Mouse (Mus musculus): ENCODE measurements around the gene Tsc22d3. TPM values are rescaled to one million over a fixed set of nuclear protein-coding genes. Genes with fewer than 3 reads are reported as not detected.
A peak's percentile ranks its signal among the peaks of the same experiment; 100 is the strongest.
"Not testable (repeated sequence)": the region's sequence is repeated elsewhere in the genome, so short reads cannot be mapped to it uniquely, and the experiment has no call there.

Tsc22d3 gene
- total RNA-seq, 2 experiments from 2014 or later: 256 to 263 TPM

DNA sequence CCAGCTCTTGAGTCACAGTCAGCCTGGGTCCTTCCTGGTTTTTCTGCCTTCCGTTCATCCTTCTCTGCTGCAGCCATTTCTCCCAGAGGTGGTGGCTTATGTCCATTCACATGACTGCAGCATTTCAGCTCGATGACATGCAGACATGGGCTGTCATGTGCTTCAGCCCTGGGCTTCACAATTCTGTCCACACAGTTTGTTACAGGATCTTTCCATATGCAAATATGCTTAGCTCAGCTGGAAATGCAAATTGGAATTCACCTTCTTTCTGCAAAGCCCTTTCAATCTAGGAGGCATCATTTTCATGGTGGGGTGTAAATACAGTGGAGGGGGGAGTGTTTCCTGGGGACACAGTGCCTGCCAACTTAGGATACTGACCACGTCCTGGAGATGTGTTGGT, 66.2 kb downstream of the Tsc22d3 start:
- no peak for DNase-seq
- intact Hi-C loops (cut with DNase I): no loop called here

DNA sequence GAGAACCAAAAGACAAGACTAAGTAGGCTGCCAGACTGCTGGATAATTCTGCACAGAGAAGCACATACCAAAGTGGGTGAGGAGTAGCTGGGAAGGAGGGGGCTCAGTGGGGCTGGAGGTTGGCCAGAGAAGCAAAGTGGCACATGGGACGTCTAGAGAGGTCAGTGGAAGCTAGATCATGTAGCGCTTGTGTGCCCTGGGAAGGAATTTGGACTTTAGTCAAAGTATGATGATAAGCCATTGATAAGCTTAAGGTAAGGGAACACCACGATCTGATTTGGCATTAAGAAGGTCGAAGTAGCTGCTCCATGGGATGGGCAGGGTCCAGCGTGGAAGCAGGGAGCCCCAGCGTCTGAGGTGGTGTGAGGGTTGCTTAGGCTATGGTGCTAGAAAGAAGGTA, 68.1 kb downstream of the Tsc22d3 start:
- intact Hi-C loops (cut with DNase I): no loop called here
- no peak for DNase-seq

DNA sequence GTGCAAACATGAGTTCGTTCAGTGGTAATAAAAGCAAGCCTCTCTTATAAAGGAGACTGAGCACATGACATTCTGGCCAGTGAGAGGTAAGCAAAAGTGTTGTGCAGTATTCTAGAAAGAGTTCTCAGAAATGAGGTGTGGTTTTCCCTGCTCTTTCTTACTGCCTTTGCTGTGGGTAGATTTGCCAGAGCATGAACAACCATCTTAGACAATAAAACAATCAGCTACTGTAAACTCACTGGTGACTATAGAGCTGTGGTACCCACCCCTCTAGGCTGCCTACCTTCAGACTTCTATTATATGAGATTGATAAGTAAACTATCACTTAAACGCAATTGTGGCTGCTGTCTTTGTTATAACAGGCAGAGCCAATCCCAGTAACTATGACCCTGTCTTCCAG, 69.1 kb downstream of the Tsc22d3 start:
- intact Hi-C loops (cut with DNase I): no loop called here
- no peak for DNase-seq

DNA sequence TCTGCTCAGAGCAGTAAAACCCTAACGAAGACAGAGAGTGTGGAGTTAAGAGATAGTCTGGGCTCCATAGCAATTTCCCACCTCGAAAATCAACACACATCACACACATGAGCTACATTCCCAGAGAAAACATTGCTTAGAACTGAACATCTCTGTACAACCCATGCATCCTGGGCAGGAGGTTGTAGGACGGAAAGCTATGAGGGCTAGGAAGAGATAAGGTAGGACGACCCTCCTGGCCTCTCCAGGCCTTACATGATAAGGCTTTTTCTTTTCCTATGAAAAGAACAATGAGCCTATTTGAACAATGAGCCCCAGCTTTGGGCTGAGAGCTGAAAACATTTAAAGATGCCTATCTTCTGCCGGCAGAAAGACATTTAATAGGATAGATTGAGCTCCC, 69.8 kb downstream of the Tsc22d3 start:
- no peak for DNase-seq
- intact Hi-C loops (cut with DNase I): no loop called here

DNA sequence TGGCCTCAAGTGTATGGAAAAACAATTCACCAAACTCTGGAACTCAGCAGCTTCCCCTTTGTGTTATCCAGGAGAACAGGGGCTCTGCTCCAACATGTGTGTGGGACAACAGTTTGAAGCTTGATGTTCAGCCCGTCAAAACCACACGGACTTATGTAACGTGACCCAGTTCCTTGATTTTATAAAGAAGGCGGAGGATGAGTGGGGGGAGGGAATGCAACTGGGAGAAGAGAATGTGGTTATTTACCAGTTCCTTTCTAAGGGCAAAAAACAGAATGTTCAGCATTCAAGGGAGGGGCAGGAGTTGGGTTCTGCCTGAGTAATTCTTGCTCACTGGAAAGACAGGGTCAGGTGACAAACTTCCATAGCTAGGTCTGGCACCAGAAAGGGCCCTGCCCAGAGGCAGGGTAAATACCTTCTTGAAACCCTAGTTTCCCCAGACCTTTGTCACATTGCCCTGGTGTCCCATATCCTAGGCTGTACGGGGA, 71.3 kb downstream of the Tsc22d3 start:
- intact Hi-C loops (cut with DNase I): no loop called here
- DNase-seq: no peak

DNA sequence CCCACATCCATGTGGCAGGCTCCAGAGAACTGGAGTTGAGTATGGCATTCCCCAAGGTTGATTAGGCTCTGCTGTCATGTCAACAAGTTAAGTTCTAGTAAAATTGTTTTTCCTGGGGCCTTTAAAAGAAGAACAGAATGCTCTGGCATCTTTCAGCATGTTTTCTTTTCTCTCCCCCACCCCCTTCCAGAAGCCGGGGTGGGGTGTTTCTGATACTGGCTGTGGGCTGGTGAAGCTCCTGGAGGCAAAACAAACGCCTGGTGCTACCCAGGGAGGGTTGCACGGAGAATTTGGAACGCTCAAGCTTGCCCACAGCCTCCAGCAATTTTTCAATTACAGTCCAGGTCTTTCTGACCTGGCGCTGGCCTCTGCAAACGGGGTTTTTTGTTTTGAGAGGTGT, 73.2 kb downstream of the Tsc22d3 start:
- no peak for DNase-seq
- intact Hi-C loops (cut with DNase I): no loop called here

DNA sequence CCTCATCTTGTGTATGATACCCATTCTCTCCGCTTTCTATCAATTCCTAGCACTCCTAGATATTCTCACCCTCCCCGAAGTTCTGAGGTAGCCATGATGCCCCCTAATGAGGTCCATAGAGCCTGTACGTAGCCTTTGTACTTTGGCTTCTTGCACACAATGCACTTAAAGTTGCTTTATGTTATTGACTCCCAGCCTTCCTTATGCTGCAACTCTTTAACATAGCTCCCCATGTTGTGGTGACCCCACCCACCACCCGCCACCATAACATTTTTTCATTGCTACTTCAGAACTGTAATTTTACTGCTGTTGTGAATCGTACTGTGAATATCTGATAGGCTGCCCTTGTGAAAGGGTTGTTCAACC, 74.2 kb downstream of the Tsc22d3 start:
- DNase-seq: no peak
- intact Hi-C loops (cut with DNase I): no loop called here

DNA sequence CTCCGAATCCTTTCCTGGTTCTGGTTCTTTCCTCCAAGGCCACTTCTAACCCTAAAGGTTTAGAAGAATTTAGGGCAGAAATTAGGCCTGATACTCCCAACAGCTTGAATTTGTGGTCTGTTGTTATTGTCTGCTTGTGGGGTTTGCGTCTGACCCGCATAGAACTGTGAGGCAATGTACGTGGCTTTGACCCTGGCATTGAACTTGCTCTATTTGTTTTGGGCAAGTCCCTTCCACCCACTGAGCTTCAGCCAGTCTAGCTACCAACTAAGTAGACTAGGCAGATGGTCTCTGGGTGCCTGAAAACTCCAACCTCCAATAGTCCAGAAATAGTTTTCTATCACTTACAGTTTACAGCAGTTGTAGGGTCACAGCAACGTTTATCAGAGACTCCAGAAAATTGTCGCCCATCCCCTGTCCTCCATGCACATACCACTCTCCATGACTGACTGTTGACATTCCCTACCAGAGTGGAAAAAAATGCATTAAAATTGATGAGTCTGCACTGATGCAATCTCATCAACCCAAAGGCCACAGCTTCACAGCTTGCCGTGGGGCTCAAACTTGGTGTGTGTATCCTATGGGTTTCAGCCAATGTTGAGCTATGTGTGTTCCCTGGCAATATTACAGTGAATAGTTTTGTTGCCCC, 74.7 kb downstream of the Tsc22d3 start:
- no peak for DNase-seq
- intact Hi-C loops (cut with DNase I): no loop called here

DNA sequence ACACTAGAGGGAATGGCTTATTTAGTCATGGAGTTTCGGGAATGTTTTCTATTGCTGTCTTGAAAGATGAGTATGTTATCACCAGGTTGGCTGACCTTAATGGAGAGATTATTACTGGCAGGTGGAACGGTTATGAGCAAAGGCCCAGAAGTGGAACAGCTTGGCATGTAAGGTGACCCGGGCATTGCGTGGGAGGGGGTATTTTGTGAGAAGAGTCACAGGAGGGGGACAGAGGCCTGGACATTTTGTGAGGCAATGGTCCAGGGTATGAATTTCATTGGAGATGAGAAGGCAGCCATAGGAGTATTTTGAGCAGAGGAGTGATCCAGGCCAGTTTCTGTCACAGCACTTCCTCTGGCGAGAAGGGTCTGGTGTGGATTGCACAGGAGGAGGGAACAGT, 76.2 kb downstream of the Tsc22d3 start:
- no peak for DNase-seq

DNA sequence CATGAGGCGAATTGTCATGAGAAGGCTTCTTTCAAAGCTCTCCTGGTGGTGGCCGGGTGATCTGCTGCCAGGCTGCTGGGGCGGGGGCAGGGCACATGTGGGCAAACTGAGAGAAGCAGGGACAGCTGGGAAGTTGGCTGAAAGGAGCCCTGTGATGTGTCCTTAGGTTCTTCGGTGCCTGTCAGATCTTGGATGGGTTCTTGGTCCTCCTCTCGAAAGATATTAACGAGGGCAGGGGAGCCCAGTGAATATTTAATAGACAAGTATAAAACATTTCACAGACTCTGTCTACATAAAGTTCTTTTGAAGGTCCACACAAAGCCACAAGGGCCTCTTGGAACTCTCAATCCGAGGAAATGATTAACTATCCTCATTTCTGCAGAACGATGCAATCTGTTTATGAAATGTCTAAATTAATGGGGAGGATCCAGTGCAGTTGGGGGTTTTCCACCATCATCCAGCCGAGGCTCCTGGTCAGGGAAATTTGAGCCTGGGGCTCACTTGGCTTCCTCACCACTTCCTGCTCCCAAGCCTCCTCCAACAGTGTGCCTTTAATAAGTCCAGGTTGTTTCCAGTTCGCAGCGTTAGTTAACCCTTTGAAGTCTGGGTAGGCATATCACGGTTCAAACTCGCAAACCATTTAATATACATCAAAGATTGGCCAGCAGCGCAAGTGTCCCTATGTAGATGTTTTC, 78.2 kb downstream of the Tsc22d3 start:
- intact Hi-C loops (cut with DNase I): no loop called here

More for the DNA sequence above, 76.2 kb downstream of the Tsc22d3 start:
- intact Hi-C loops (cut with DNase I): no loop called here

DNA sequence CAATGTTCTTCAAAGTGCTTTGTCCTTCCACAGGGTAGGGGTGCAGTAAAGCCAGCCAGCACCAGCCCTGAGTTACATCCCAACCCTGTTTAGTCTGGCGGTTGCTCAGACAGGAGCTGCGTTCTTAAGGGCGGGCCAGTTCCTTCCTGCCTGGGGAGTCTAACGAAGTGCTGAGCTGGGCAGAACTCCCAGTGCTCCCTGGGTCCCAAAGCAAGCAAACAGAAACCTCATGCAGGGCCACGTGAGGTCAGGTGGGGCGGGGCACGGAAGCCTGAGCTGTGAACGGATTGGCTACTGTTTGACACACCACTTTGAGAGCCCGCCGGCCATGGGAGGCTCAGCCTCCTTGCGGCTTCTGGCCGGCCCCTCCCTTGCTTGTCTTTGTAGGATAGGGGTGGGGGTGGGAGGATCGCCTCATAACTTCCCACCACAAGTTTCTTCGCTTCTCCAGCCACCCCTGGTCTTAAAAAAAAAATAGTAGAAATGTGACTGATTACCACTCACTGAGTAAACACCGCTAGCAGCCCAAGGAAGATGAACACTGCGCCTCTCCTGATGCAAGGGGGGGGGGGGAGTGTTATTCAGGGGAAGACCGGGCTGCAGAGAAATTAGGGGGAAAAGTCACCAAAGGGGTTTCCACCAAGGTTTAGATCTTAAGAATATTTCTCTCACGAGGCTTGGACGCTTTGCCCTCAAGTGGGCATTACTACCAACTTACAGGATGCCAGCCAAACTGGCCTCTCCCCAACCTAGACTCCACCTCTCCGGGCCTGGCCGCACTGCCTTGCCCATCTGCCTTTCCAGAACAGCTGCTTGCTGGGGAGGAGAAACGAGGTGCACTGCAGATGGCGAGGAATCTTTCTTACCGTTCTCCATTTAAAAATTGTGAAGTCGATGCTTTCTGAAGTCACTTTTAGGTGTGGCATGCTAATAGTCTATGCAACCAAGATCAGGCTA, 80.0 kb downstream of the Tsc22d3 start:
- DNase-seq: peak; percentile 90
- intact Hi-C loops (cut with DNase I): no loop called here

More for the DNA sequence above, 78.2 kb downstream of the Tsc22d3 start:
- DNase-seq: no peak

DNA sequence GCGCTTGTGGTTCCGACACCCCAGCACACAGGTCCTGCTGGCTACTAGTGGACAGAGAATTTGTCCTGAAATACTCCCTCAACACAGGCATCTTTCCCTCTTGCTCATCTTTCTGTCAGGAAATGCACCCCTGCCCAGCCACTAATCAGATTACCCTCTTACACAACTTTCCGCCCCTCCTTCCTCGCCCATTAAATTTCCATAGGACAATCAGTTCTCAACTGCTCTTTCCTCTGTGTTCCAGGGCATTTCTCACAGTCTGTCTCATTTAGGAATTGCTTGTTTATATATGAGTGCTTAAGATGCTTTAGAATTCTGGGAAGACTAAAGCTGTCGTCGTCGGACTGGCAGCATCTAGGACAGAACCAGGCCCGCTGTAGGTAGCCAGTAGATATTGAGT, 82.1 kb downstream of the Tsc22d3 start:
- intact Hi-C loops (cut with DNase I): no loop called here
- no peak for DNase-seq

DNA sequence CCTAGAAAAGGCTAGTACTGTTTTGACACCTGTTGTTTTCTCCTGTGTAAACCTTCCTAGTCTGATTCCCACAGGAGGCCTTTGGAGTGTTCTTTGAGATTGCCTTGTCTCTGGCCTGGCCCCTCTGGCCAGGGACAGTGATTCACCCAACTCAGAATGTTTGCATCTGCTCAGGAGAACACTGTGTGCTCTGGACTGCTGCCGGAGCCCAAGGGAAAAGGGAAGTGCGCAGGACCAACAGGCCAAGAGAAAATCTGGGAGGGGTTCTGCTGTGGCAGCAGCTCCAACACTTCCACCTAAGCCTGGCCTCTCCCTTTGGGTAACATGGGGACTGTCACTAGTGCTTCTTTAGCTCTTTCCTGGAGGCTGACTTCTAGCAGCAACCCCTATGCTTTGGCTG, 87.1 kb downstream of the Tsc22d3 start:
- intact Hi-C loops (cut with DNase I): no loop called here
- DNase-seq: peak in 1 of 2 experiments; percentile 62

DNA sequence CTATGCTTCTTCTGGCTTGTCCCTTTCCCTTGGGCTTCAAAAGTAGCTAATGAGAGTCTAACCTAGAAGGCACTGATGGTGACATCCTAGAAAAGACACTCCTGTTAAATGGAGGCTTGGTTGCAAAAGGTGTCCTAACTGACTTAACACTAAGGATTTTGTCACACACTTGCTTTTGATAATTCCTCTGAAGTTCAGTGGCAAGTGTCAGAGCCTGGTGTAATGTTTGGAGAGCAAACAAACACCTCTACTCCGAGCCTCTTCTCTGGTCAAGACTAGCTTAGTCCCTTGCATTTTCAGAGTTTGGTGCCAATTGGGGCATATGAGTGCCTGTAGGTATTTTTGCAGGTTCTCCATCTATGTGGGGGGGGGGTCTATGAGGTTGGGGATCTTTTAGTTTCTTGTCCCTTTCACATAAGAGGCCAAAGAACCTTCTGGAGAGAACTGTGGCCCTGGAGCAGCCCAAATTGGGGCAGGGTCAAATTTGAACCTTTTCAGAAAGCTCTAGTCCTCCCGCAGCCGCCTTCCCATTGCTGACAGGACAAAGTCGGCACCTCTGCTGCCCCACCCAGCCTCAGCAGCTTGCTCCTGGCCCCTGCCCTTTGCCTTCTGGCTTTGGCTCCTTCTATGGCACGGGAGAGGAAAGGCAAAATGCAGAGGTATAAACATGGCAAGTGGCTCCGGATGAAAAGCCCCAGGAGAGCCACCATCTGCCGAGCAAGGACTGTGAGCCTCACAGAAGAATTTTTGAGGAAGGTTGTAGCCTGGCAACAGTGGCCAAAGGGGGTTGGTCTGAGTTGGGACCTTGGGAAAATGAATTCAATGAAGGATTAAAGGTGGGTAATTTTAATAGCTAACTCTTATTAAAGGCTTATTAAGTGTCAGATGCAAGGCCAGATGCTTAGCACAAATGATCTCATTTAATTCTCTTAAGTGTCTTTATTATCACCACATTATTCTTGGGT, 88.5 kb downstream of the Tsc22d3 start:
- peak in 1 of 2 experiments; percentile 10 for DNase-seq
- intact Hi-C loops (cut with DNase I): no loop called here

DNA sequence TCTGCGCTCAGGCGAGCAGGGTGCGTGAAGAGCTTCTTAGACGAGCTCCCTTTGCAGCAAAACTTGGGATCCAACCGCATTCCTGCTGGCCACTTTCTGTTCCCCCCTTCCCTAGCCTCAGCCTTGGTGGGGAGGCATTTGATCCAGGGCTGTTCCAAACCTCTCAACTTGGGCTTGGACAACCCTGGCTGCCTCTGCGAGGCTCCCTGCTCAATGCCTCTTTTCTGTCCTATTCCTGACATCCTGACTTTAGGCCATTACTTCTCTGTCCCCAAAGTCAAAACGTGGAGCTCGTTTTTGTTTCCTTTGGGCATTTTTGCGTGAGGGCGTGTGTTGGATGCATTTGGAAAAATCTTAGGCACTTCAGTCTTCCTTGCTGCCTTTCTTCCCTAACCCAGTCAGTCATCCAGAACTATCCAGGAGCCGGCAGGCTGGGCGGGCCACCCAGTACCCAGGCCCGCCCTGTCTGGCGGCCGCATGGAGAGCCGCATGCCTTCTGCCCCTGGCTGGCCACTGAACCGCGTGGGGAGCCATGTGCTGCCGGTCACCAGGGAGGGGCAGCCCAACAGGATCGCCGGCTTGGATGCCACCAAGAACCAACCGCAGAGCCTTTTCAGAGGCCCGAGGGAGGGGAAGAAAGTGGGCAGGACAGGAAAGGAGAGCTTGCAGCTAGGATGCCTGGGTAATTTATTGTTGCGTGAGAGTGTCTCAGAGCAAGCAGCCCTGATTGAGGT, 89.6 kb downstream of the Tsc22d3 start:
- peak; percentile 73 to 78 for DNase-seq
- intact Hi-C loops (cut with DNase I): no loop called here

DNA sequence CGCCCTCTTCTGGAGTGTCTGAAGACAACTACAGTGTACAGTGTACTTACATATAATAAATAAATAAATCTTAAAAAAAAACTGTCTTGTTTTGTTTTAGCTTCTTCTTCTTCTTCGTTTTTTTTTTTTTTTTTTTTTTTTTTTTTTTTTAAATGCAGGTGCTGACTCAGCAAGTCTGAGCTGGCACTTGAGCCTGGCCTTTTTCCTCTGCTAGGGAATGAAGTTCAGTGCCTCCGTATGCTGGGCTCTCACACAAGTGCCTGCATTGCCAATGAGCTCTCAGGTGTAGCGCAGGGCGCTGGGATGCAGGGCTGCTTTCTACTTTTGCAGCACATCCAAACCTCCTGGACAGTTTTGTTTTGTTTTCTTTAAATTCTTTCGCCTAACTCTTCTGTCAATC, 90.6 kb downstream of the Tsc22d3 start:
- intact Hi-C loops (cut with DNase I): no loop called here
- no peak for DNase-seq

DNA sequence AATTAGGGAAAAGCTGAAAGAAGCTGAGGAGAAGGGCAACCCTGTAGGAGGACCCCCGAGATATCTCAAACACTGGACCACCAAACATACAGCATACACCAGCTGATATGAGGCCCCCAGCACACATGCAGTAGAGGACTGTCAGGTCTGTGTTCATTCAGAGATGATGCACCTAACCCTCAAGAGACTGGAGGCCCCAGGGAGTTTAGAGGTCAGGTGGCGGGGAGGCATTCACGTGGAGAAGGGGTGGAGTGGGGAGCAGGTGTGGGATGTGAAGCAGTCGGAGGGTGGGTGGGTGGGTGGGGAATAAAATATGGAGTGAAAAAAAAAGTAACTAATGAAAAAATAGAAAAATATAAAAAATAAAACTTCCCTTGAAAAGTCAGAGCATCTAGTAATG, 91.7 kb downstream of the Tsc22d3 start:
- intact Hi-C loops (cut with DNase I); DNase-seq: not testable (repeated sequence)

DNA sequence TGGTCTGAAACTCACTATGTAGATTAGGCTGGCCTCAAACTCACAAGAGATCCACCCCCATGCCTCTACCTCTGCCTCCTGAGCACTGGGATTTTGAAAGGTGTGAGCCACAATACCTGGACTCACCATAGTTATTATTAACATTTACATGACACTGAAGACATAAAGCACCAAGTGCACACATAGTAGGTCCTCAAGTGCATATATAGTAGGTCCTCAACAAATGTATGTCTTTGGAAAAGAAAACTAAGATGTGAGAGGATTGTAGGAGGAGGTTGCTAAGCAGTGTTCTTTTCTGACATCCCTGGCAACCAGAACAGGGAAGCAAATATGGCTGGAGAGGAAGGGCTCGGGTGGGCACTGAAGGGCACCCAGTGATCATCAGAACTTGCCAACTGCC, 93.1 kb downstream of the Tsc22d3 start:
- DNase-seq: no peak
- intact Hi-C loops (cut with DNase I): no loop called here

DNA sequence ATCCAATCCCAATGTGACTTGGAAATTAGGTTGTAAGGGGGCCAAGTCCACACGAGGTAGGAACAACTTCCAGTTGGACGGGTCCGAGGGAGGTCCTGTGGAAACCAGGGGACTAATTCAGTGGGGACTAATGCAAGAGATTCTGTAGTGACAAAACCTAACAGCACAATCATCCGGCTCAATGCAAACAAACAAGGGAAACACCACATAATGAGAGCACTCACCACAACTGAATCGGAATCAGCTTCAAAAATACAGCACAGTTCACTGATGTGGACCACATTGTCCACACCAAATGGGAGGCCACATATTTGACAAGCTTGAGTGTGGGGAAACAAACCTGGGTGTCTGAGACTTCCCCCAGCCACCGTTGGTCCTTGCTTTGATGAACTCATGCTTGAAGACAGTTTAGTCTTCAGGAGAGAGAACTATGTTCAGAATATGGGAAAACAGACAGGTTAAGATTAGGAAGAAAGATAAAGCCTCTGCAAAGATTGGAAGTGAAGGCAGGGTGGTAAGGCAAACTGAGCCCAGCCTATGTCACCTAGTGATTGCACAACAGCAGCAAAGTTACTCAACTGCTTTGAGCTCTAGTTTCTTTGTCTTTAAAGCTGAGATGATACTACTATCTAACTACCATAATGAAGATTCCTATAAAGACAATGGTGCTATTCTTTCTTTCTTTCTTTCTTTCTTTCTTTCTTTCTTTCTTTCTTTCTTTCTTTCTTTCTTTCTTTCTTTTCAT, 93.9 kb downstream of the Tsc22d3 start:
- no peak for DNase-seq
- intact Hi-C loops (cut with DNase I): no loop called here

Measured in heart, postnatal 14 days (tissue).